Mouse (Mus musculus) cerebellum, adult 2 months (tissue): ENCODE results near the gene E130308A19Rik. TPM values are rescaled to one million over a fixed set of nuclear protein-coding genes. Genes with fewer than 3 reads are reported as not detected.

Experiments used
- DNase-seq, 2 experiments: peaks; one replicate each; pipeline ENCODE4 v3.0.0; 2021
- H3K27ac ChIP-seq: fragments of 200-500 bp; 2 replicates; pipeline ENCODE4 v1.5.1; 2012; ENCODE audit warnings: low read length, control low read depth, inconsistent platforms; ENCODE audit not compliant: insufficient read depth
- H3K27me3 ChIP-seq: fragments of 200-500 bp; 2 replicates; pipeline ENCODE4 v1.6.1; 2012; ENCODE audit warnings: inconsistent platforms, mild to moderate bottlenecking, low read length, moderate library complexity; ENCODE audit not compliant: control insufficient read depth, insufficient read depth
- H3K4me1 ChIP-seq: fragments of 200-500 bp; 2 replicates; pipeline ENCODE4 v1.6.1; 2011; ENCODE audit warnings: low read length; ENCODE audit not compliant: control insufficient read depth, insufficient read depth
- H3K4me3 ChIP-seq: fragments of 200-500 bp; replicated peaks from 2 replicates; pipeline ENCODE3; 2011; ENCODE audit warnings: mild to moderate bottlenecking, low read depth, low read length, control low read depth; ENCODE audit not compliant: insufficient read depth
- CTCF ChIP-seq: fragments of 200-500 bp; IDR thresholded peaks from 2 replicates; pipeline ENCODE4 v1.5.1; 2011; ENCODE audit warnings: low read depth, mild to moderate bottlenecking, control low read depth, low read length, moderate library complexity, borderline replicate concordance; ENCODE audit not compliant: insufficient read depth
- POLR2A ChIP-seq: fragments of 200-500 bp; IDR thresholded peaks from 2 replicates; pipeline ENCODE4 v1.6.1; 2011; ENCODE audit warnings: low read length, control low read depth, borderline replicate concordance; ENCODE audit not compliant: insufficient read depth
- WGBS: fragments of 180-500 bp; shearing (Covaris S2); methylation state at CpG from one replicate; pipeline ENCODE4 v1.1.7; 2018; 5-methylcytosine and 5-hydroxymethylcytosine counted together
- polyA plus RNA-seq: library from polyadenylated mRNA; depleted of rRNA; stranded (reverse); fragments of >200 nt; gene quantifications from 2 replicates; pipeline ENCODE4 v1.2.3, GENCODE M21; 2012; rRNA removed

Gene E130308A19Rik
- polyA plus RNA-seq, result 8.8 and 10.4 TPM in 2 replicates

DNA sequence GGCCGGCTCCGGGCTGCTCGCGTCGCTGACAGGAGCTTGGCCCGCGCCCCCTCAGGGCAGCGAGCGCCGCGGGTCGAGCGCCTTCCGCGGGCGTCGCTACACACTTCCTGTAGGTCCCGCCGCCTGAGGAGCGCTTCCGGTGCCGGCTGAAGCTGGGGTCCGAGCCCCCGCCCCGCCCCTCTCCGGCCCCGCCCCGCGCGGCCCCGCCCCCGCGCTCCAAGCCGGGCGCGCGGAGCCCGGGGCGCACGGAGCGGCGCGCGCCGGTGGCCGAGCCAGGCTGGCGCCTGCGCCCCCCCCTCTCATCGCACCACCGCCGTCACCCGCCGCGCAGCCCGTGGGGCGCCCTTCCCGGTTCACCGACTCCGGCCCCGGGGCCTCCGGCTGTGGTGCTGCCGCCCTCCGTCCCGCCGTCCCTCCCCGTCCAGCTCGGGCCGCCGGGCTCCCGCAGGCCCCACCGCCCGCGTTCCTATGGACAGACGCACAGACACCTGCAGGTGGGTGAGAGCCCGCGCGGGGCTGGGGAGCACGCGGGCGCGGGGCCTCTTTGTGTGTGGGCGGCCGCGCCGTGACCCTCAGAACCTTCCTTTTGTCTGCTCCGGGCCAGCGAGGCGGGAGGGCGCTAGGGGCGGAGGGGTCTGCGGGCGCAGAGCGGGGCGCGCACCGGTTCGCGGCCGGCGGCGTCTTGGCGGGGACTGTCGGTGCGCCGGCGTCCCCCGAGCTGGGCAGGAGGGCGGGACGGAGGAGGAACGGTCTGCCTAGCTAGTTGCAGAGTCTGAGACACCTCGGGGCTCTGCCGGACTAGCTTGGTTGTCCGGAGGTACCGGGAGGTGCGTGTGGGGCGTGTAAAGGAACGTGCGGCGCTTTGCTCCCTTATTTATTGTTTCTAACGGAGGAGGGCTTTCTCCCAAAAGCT lies at the start of gene E130308A19Rik:
TSS of gene E130308A19Rik (plus strand) at position 214 of the 913 bp plus-strand sequence.
- no peak for TF ChIP-seq CTCF
- TF ChIP-seq POLR2A, result peak; percentile 28; the same call in 1 of the 2 replicates
- peak within 1 kb of the TSS; percentile 95 for H3K4me3 ChIP-seq
- DNase-seq, result peak; percentile 75 to 79
- whole genome bisulfite sequencing, result under 1% methylated on average over 109 of the region's 120 CpGs
- no peaks in the 10 kb centered on the region for H3K4me1 ChIP-seq
- H3K27me3 ChIP-seq, result no peaks in the 10 kb centered on the region
- H3K27ac ChIP-seq, result peak within 1 kb of the TSS; percentile 55

- Histone ChIP-seq H3K4me1 (no peaks in the 10 kb centered on the region), H3K27me3 (no peaks in the 10 kb centered on the region), H3K4me3 (peak overlapping the region; percentile 94), H3K27ac (peak overlapping the region; percentile 89)
- TF ChIP-seq CTCF (no peak), POLR2A (no peak)
- under 1% methylated on average over 23 of the region's 23 CpGs for WGBS
- peak; percentile 35 to 40 for DNase-seq
Measured at GRCm38 (mm10) chr4:59580495-59581281, 45.3 kb upstream of the E130308A19Rik start.

DNA sequence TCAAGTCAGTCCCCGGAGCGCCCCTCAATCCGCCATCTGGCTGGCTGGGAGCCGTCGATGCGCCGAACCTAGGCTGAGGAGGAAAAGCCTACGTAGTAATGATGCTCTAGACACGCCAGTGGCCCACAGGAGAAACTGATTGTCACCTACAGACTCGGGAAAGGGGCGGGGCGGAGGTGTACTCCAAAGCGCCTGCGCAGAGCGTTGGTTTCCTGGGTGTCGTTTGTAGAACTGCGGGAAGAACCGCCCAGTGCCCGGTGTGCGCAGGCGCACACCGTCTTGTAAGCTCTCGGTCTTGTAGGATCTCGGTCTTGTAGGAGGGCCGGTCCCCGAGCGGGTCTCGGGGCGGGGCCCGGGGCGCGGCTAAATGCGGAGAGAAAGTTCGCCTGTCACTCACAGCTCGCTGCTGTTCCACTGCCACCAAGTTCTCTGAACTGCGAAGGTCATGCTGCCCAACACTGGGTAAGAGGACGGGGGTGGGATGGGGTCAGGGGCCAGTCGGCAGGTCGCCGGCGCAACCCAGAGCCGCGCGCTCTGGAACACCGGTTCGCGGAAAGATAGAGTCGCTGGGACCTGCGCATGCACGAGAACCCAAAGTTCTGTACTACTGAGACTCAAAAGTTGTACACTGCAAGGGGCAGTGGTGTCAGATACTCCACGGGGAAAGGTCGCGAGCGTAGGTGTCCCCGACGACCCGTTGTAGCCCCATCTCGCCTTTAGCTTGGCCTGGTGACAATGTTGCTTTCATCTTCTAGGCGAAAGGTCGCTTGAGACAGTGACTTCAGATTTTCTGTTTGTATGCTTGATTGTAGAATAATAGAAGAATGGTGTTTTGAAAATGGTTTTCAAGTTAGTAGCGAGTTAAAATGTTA lies 44.5 kb upstream of the E130308A19Rik start, which contains the start of gene Hsdl2:
TSS of gene Hsdl2 (plus strand) at position 250 of the 872 bp plus-strand sequence.
- WGBS, result under 1% methylated on average over 61 of the region's 61 CpGs
- TF ChIP-seq CTCF (no peak), POLR2A (peak; percentile 84)
- no peaks in the 10 kb centered on the region for H3K27me3 ChIP-seq
- H3K4me1 ChIP-seq, result no peaks in the 10 kb centered on the region; the same call in 1 of the 2 replicates
- peak; percentile 99 for DNase-seq
- H3K27ac ChIP-seq, result peak within 1 kb of the TSS; percentile 89
- peak within 1 kb of the TSS; percentile 94 for H3K4me3 ChIP-seq

DNA sequence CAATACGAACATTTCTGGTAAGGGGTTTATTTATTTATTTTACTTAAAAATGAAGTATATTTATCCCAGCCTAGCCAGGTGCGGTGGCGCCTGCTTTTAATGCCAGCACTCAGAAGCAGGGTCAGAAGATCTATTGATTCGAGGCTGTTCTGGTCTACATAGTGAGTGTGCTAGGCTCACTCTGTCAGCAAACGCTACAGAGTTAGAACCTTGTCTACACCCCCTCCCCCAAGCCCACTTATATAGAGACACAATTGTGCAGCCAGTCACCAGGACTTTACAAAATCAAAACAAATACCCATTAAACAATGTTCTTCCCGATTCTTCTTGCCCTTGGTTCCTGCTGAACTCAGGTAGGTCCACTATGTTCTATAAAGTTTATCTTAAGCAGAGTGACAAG lies 43.8 kb upstream of the E130308A19Rik start:
- Histone ChIP-seq H3K27ac (no peak overlapping the region), H3K4me1 (no peaks in the 10 kb centered on the region; the same call in 1 of the 2 replicates), H3K27me3 (no peaks in the 10 kb centered on the region), H3K4me3 (peak overlapping the region; percentile 94)
- 26% methylated on average over 6 of the region's 6 CpGs for WGBS
- peak in 1 of 2 experiments; percentile 12 for DNase-seq
- TF ChIP-seq POLR2A, result no peak
- no peak for TF ChIP-seq CTCF

- WGBS, result 61% methylated on average over 5 of the region's 5 CpGs
- DNase-seq, result peak in 1 of 2 experiments; percentile 15
- TF ChIP-seq CTCF (no peak), POLR2A (no peak)
- no peaks in the 10 kb centered on the region for H3K27me3 ChIP-seq
- H3K4me3 ChIP-seq, result no peak overlapping the region
- H3K27ac ChIP-seq, result no peak overlapping the region
- H3K4me1 ChIP-seq, result no peaks in the 10 kb centered on the region; the same call in 1 of the 2 replicates
Measured at GRCm38 (mm10) chr4:59585097-59585496, 40.9 kb upstream of the E130308A19Rik start.

GRCm38 (mm10) chr4:59587215-59587871 lies 38.7 kb upstream of the E130308A19Rik start:
- no peak overlapping the region for H3K27ac ChIP-seq
- H3K27me3 ChIP-seq, result no peaks in the 10 kb centered on the region
- TF ChIP-seq POLR2A (no peak), CTCF (no peak)
- WGBS, result 76% methylated on average over 2 of the region's 2 CpGs
- no peaks in the 10 kb centered on the region; the same call in 1 of the 2 replicates for H3K4me1 ChIP-seq
- no peak for DNase-seq
- H3K4me3 ChIP-seq, result no peak overlapping the region
